Mouse (Mus musculus) forebrain, embryonic 11.5 days (tissue): ENCODE data around the gene Usp35. TPM values are rescaled to one million over a fixed set of nuclear protein-coding genes. Genes with fewer than 3 reads are reported as not detected.

Experiments
- ATAC-seq: fragments of 200-750 bp; cut with Nextera tagmentation; replicated peaks from 2 replicates; pipeline ENCODE4 v1.8.0; 2017; ENCODE audit warnings: moderate TSS enrichment; ENCODE audit not compliant: low FRiP score
- DNase-seq: peaks from one replicate; pipeline ENCODE4 v3.0.0-alpha.2; 2017; ENCODE audit warnings: low spot score
- H3K27ac ChIP-seq: fragments of 300-500 bp; sonication (generic); 2 replicates; pipeline ENCODE4 v1.5.1; 2014; ENCODE audit warnings: low read depth, low read length
- H3K27me3 ChIP-seq: fragments of 300-500 bp; sonication (generic); 2 replicates; pipeline ENCODE4 v1.6.1; 2014; ENCODE audit warnings: mild to moderate bottlenecking, low read length, mixed read lengths; ENCODE audit not compliant: control insufficient read depth, insufficient read depth
- H3K36me3 ChIP-seq: fragments of 300-500 bp; sonication (generic); 2 replicates; pipeline ENCODE4 v1.6.1; 2014; ENCODE audit warnings: mild to moderate bottlenecking, low read length, moderate library complexity, mixed read lengths; ENCODE audit not compliant: control insufficient read depth, insufficient read depth
- H3K4me1 ChIP-seq: fragments of 300-500 bp; sonication (generic); replicated peaks from 2 replicates; pipeline ENCODE4 v1.6.1; 2014; ENCODE audit warnings: low read length, mixed read lengths; ENCODE audit not compliant: control insufficient read depth, insufficient read depth
- H3K4me2 ChIP-seq: fragments of 300-500 bp; sonication (generic); 2 replicates; pipeline ENCODE4 v1.6.1; 2014; ENCODE audit warnings: low read depth, mild to moderate bottlenecking, low read length, moderate library complexity, mixed read lengths; ENCODE audit not compliant: severe bottlenecking
- H3K4me3 ChIP-seq: fragments of 300-500 bp; sonication (generic); 2 replicates; pipeline ENCODE4 v1.5.1; 2014; ENCODE audit warnings: low read depth, low read length
- H3K9ac ChIP-seq: fragments of 300-500 bp; sonication (generic); 2 replicates; pipeline ENCODE4 v1.6.1; 2014; ENCODE audit warnings: low read length
- H3K9me3 ChIP-seq: fragments of 300-500 bp; sonication (generic); 2 replicates; pipeline ENCODE4 v1.6.1; 2016; ENCODE audit warnings: low read length, mixed read lengths; ENCODE audit not compliant: control insufficient read depth
- WGBS: fragments of 180-500 bp; shearing (Covaris S2); extraction: QIAGEN DNeasy Blood & Tissue Kit; methylation state at CpG from one replicate; pipeline ENCODE4 v1.1.7; 2014; 5-methylcytosine and 5-hydroxymethylcytosine counted together
- polyA plus RNA-seq: library from polyadenylated mRNA; unstranded; fragments of >200 nt; fragmentation: Nextera tagmentation; extraction: Ambion mirVana; gene quantifications from 2 replicates; pipeline ENCODE4 v1.2.1, GENCODE M21; 2014

The Usp35 gene
- polyA plus RNA-seq, 1 experiment from 2014 or later, result 2.9 TPM

- no peaks in the 10 kb centered on the region for H3K4me1 ChIP-seq
- H3K4me3 ChIP-seq, result no peak overlapping the region
- DNase-seq (peak; percentile 4), ATAC-seq (no peak)
- H3K36me3 ChIP-seq, result no peaks in the 10 kb centered on the region
- no peaks in the 10 kb centered on the region for H3K9me3 ChIP-seq
- WGBS, result 86% methylated on average over 4 of the region's 4 CpGs
- no peak overlapping the region for H3K27ac ChIP-seq
- H3K27me3 ChIP-seq, result no peaks in the 10 kb centered on the region
- no peak overlapping the region for H3K9ac ChIP-seq
- H3K4me2 ChIP-seq, result no peak overlapping the region
Measured at GRCm38 (mm10) chr7:97305206-97305605, 26.6 kb downstream of the Usp35 start.

- peak; percentile 4 for DNase-seq
- H3K36me3 ChIP-seq, result no peaks in the 10 kb centered on the region
Measured at GRCm38 (mm10) chr7:97304471-97304870, 27.3 kb downstream of the Usp35 start.

GRCm38 (mm10) chr7:97303614-97304013 lies 28.2 kb downstream of the Usp35 start:
- H3K27me3 ChIP-seq, result no peaks in the 10 kb centered on the region
- no peaks in the 10 kb centered on the region for H3K4me1 ChIP-seq
- H3K4me3 ChIP-seq, result no peak overlapping the region
- H3K36me3 ChIP-seq, result no peaks in the 10 kb centered on the region
- 84% methylated on average over 2 of the region's 2 CpGs for WGBS
- no peak overlapping the region for H3K9ac ChIP-seq
- ATAC-seq (no peak), DNase-seq (peak; percentile 24)
- no peak overlapping the region for H3K4me2 ChIP-seq
- no peaks in the 10 kb centered on the region for H3K9me3 ChIP-seq
- H3K27ac ChIP-seq, result no peak overlapping the region

More at GRCm38 (mm10) chr7:97304471-97304870, 27.3 kb downstream of the Usp35 start:
- Histone ChIP-seq H3K9me3 (no peaks in the 10 kb centered on the region), H3K9ac (no peak overlapping the region), H3K4me3 (no peak overlapping the region), H3K27ac (no peak overlapping the region), H3K4me2 (no peak overlapping the region), H3K4me1 (no peaks in the 10 kb centered on the region), H3K27me3 (no peaks in the 10 kb centered on the region)
- no peak for ATAC-seq

- ATAC-seq (no peak), DNase-seq (peak; percentile 5)
- Histone ChIP-seq H3K27ac (no peak overlapping the region), H3K27me3 (no peaks in the 10 kb centered on the region), H3K4me2 (no peak overlapping the region), H3K9ac (no peak overlapping the region), H3K4me3 (no peak overlapping the region), H3K4me1 (no peaks in the 10 kb centered on the region), H3K9me3 (no peaks in the 10 kb centered on the region), H3K36me3 (no peaks in the 10 kb centered on the region)
- WGBS, result 78% methylated on average over 4 of the region's 4 CpGs
Measured at GRCm38 (mm10) chr7:97302876-97303275, 28.9 kb downstream of the Usp35 start.

GRCm38 (mm10) chr7:97302261-97302660 lies 29.6 kb downstream of the Usp35 start:
- WGBS, result 91% methylated on average over 4 of the region's 4 CpGs
- DNase-seq, result peak; percentile 9
- no peak overlapping the region for H3K4me3 ChIP-seq
- H3K9me3 ChIP-seq, result no peaks in the 10 kb centered on the region
- H3K36me3 ChIP-seq, result no peaks in the 10 kb centered on the region
- H3K27ac ChIP-seq, result no peak overlapping the region
- no peak for ATAC-seq
- H3K27me3 ChIP-seq, result no peaks in the 10 kb centered on the region
- H3K4me2 ChIP-seq, result no peak overlapping the region
- H3K9ac ChIP-seq, result no peak overlapping the region
- no peaks in the 10 kb centered on the region for H3K4me1 ChIP-seq

- no peak overlapping the region for H3K4me3 ChIP-seq
- no peak for ATAC-seq
Measured at GRCm38 (mm10) chr7:97301321-97301720, 30.5 kb downstream of the Usp35 start.

GRCm38 (mm10) chr7:97300914-97301313 lies 30.9 kb downstream of the Usp35 start:
- no peak overlapping the region for H3K4me3 ChIP-seq
- WGBS, result 88% methylated on average over 2 of the region's 2 CpGs
- H3K27ac ChIP-seq, result no peak overlapping the region
- H3K36me3 ChIP-seq, result no peaks in the 10 kb centered on the region
- no peaks in the 10 kb centered on the region for H3K4me1 ChIP-seq
- no peak for DNase-seq
- ATAC-seq, result no peak
- H3K4me2 ChIP-seq, result no peak overlapping the region
- H3K9me3 ChIP-seq, result no peaks in the 10 kb centered on the region
- H3K27me3 ChIP-seq, result no peaks in the 10 kb centered on the region
- H3K9ac ChIP-seq, result no peak overlapping the region

More at GRCm38 (mm10) chr7:97301321-97301720, 30.5 kb downstream of the Usp35 start:
- no peaks in the 10 kb centered on the region for H3K27me3 ChIP-seq
- H3K4me1 ChIP-seq, result no peaks in the 10 kb centered on the region
- no peaks in the 10 kb centered on the region for H3K36me3 ChIP-seq
- no peak overlapping the region for H3K27ac ChIP-seq
- no peak overlapping the region for H3K9ac ChIP-seq
- H3K4me2 ChIP-seq, result no peak overlapping the region
- 87% methylated on average over 8 of the region's 8 CpGs for WGBS
- no peak for DNase-seq
- H3K9me3 ChIP-seq, result no peaks in the 10 kb centered on the region

- no peak overlapping the region for H3K4me2 ChIP-seq
- ATAC-seq (no peak), DNase-seq (no peak)
- H3K27me3 ChIP-seq, result no peaks in the 10 kb centered on the region
- no peak overlapping the region for H3K27ac ChIP-seq
- 78% methylated on average over 6 of the region's 6 CpGs for WGBS
- H3K9ac ChIP-seq, result no peak overlapping the region
- no peak overlapping the region for H3K4me3 ChIP-seq
- no peaks in the 10 kb centered on the region for H3K9me3 ChIP-seq
- H3K36me3 ChIP-seq, result no peaks in the 10 kb centered on the region
- H3K4me1 ChIP-seq, result no peaks in the 10 kb centered on the region
Measured at GRCm38 (mm10) chr7:97298943-97299342, 32.9 kb downstream of the Usp35 start.

GRCm38 (mm10) chr7:97298279-97298678 lies 33.5 kb downstream of the Usp35 start:
- Histone ChIP-seq H3K4me2 (no peak overlapping the region), H3K36me3 (no peaks in the 10 kb centered on the region), H3K27ac (no peak overlapping the region), H3K27me3 (no peaks in the 10 kb centered on the region), H3K4me3 (no peak overlapping the region), H3K9me3 (no peaks in the 10 kb centered on the region), H3K9ac (no peak overlapping the region), H3K4me1 (no peaks in the 10 kb centered on the region)
- ATAC-seq (no peak), DNase-seq (no peak)
- 93% methylated on average over 2 of the region's 2 CpGs for WGBS
